17 mouse cellular contexts compared by ENCODE assay signal in genomic region chr13:89122511-89123253, GRCm38 (mm10).
DNase-seq lines count a peak whose midpoint lies in the region; ATAC-seq and TF ChIP-seq lines count a peak whose summit lies in the region.
"Had no signal": no experiment of that assay in that cellular context is flagged by ENCODE, and none has a peak within 500 bp of the region (broad histone marks: within the 10 kb centered on the region; RNA-seq: fewer than 3 reads in every experiment).

No protein-coding gene starts in this region.

- H3K9me3 ChIP-seq in hindbrain, embryonic 16.5 days (ENCODE audit: control insufficient read depth, low read length) = no peaks in the 10 kb centered on the region
- H3K9me3 ChIP-seq in hindbrain, embryonic 12.5 days (replicated peaks) = no peaks in the 10 kb centered on the region
- H3K9me3 ChIP-seq in midbrain, postnatal 0 days (ENCODE audit: low read length) = no peaks in the 10 kb centered on the region
- H3K9me3 ChIP-seq: embryonic facial prominence, embryonic 15.5 days; forebrain, embryonic 10.5 days; heart, embryonic 12.5 days; kidney, embryonic 15.5 days had no signal

- H3K36me3 ChIP-seq in hindbrain, embryonic 16.5 days (ENCODE audit: control insufficient read depth, insufficient read depth, low read length) = no peaks in the 10 kb centered on the region
- H3K36me3 ChIP-seq in hindbrain, embryonic 12.5 days = no peaks in the 10 kb centered on the region
- no peaks in the 10 kb centered on the region for H3K36me3 ChIP-seq in midbrain, postnatal 0 days (ENCODE audit: insufficient read depth, low read length)
- H3K36me3 ChIP-seq: embryonic facial prominence, embryonic 15.5 days; forebrain, embryonic 10.5 days; heart, embryonic 12.5 days; kidney, embryonic 15.5 days had no signal

- H3K4me2 ChIP-seq in hindbrain, embryonic 16.5 days (ENCODE audit: low read length) = no peak overlapping the region
- H3K4me2 ChIP-seq in hindbrain, embryonic 12.5 days (replicated peaks) = no peak overlapping the region
- no peak overlapping the region for H3K4me2 ChIP-seq in midbrain, postnatal 0 days (ENCODE audit: low read depth, low read length, poor library complexity, severe bottlenecking)
- H3K4me2 ChIP-seq: embryonic facial prominence, embryonic 15.5 days; heart, embryonic 12.5 days; kidney, embryonic 15.5 days; liver, embryonic 11.5 days had no signal

- DNase-seq in embryo, embryonic 9.5 days (ENCODE audit: extremely low spot score) = peak; percentile 8
- peak; percentile 73 for DNase-seq in lung, postnatal 10 days
- DNase-seq in midbrain, postnatal 0 days (ENCODE audit: low spot score) = peak; percentile 11
- DNase-seq in thymus, postnatal 25 days = no peak
- no peak for DNase-seq in layer of hippocampus, adult 9-10 months (ENCODE audit: low spot score)
- no peak for DNase-seq in layer of hippocampus, postnatal 25 days (ENCODE audit: extremely low spot score in 1 of 2, low spot score in 1 of 2)
- DNase-seq: adrenal gland, postnatal 10 days; B cell, adult 2 months; cerebellum, adult 18-20 months; heart, postnatal 36 days had no signal

- TF ChIP-seq CTCF in midbrain, postnatal 0 days (IDR thresholded peaks at IDR 0.05) = no peak

- H3K4me3 ChIP-seq in hindbrain, embryonic 16.5 days (ENCODE audit: low read length) = no peak overlapping the region
- H3K4me3 ChIP-seq in hindbrain, embryonic 12.5 days = no peak overlapping the region
- no peak overlapping the region for H3K4me3 ChIP-seq in midbrain, postnatal 0 days (ENCODE audit: low read depth, low read length)
- H3K4me3 ChIP-seq: embryonic facial prominence, embryonic 15.5 days; forebrain, embryonic 10.5 days; heart, embryonic 12.5 days; kidney, embryonic 15.5 days had no signal

- no peaks in the 10 kb centered on the region; the same call in 1 of the 2 replicates for H3K4me1 ChIP-seq in hindbrain, embryonic 16.5 days (ENCODE audit: control insufficient read depth, insufficient read depth, low read depth, low read length)
- no peaks in the 10 kb centered on the region for H3K4me1 ChIP-seq in hindbrain, embryonic 12.5 days
- H3K4me1 ChIP-seq in midbrain, postnatal 0 days (ENCODE audit: insufficient read depth, low read length) = no peaks in the 10 kb centered on the region
- H3K4me1 ChIP-seq: embryonic facial prominence, embryonic 15.5 days; heart, embryonic 12.5 days; kidney, embryonic 15.5 days had no signal

- peak; percentile 28; the same call in 1 of the 2 replicates for ATAC-seq in hindbrain, embryonic 16.5 days
- ATAC-seq in hindbrain, embryonic 12.5 days (ENCODE audit: low FRiP score) = no peak
- no peak for ATAC-seq in midbrain, postnatal 0 days (ENCODE audit: low FRiP score)

- no peak overlapping the region for H3K27ac ChIP-seq in hindbrain, embryonic 16.5 days (ENCODE audit: low read depth, low read length)
- H3K27ac ChIP-seq in hindbrain, embryonic 12.5 days = no peak overlapping the region
- H3K27ac ChIP-seq in midbrain, postnatal 0 days (ENCODE audit: low read depth, low read length) = no peak overlapping the region
- H3K27ac ChIP-seq: embryonic facial prominence, embryonic 15.5 days; forebrain, embryonic 10.5 days; kidney, embryonic 15.5 days had no signal

- no peak overlapping the region for H3K9ac ChIP-seq in hindbrain, embryonic 16.5 days (ENCODE audit: low read depth, low read length)
- no peak overlapping the region for H3K9ac ChIP-seq in hindbrain, embryonic 12.5 days
- H3K9ac ChIP-seq in midbrain, postnatal 0 days (replicated peaks; ENCODE audit: low read length, poor library complexity, severe bottlenecking) = no peak overlapping the region
- H3K9ac ChIP-seq: embryonic facial prominence, embryonic 15.5 days; heart, embryonic 12.5 days; kidney, embryonic 15.5 days had no signal

- no peaks in the 10 kb centered on the region for H3K27me3 ChIP-seq in hindbrain, embryonic 16.5 days (replicated peaks; ENCODE audit: control insufficient read depth, insufficient read depth, low read length)
- no peaks in the 10 kb centered on the region for H3K27me3 ChIP-seq in hindbrain, embryonic 12.5 days
- H3K27me3 ChIP-seq in midbrain, postnatal 0 days (ENCODE audit: insufficient read depth, low read length) = no peaks in the 10 kb centered on the region
- H3K27me3 ChIP-seq: embryonic facial prominence, embryonic 15.5 days; heart, embryonic 12.5 days; kidney, embryonic 15.5 days had no signal

- WGBS in hindbrain, embryonic 16.5 days = 57% methylated on average over 6 of the region's 6 CpGs
- 71% methylated on average over 6 of the region's 6 CpGs for WGBS in hindbrain, embryonic 12.5 days
- WGBS in midbrain, postnatal 0 days = 48% methylated on average over 6 of the region's 6 CpGs

Comparison
In these comparisons a context has a peak if more than half of its experiments do, and no peak if none do; other contexts are left out.
1. DNase-seq: peak in embryo, embryonic 9.5 days (single experiment), lung, postnatal 10 days (single experiment) and midbrain, postnatal 0 days (single experiment); none in thymus, postnatal 25 days (single experiment), layer of hippocampus, adult 9-10 months (single experiment) and layer of hippocampus, postnatal 25 days (0 of 2).